Mouse (Mus musculus) stomach, postnatal 0 days (tissue): Measurements from ENCODE around the gene Olfr380. TPM values are rescaled to one million over a fixed set of nuclear protein-coding genes. Genes with fewer than 3 reads are reported as not detected.

ENCODE experiments used
- ATAC-seq: fragments of 200-750 bp; cut with Nextera tagmentation; 2 replicates; pipeline ENCODE4 v1.8.0; 2017; ENCODE audit not compliant: low FRiP score, low TSS enrichment
- DNase-seq: peaks from one replicate; pipeline ENCODE4 v3.0.0-alpha.2; 2016; ENCODE audit warnings: low spot score
- H3K27ac ChIP-seq: fragments of 300-500 bp; sonication (generic); replicated peaks from 2 replicates; pipeline ENCODE4 v1.5.1; 2014; ENCODE audit warnings: mild to moderate bottlenecking, control low read depth
- H3K27me3 ChIP-seq: fragments of 300-500 bp; sonication (generic); 2 replicates; pipeline ENCODE4 v1.6.1; 2014; ENCODE audit warnings: low read length; ENCODE audit not compliant: control insufficient read depth, insufficient read depth
- H3K36me3 ChIP-seq: fragments of 300-500 bp; sonication (generic); 2 replicates; pipeline ENCODE4 v1.6.1; 2014; ENCODE audit warnings: low read length, mixed read lengths; ENCODE audit not compliant: control insufficient read depth, insufficient read depth
- H3K4me1 ChIP-seq: fragments of 300-500 bp; sonication (generic); replicated peaks from 2 replicates; pipeline ENCODE4 v1.6.1; 2014; ENCODE audit warnings: antibody characterized with exemption; ENCODE audit not compliant: control insufficient read depth, insufficient read depth
- H3K4me2 ChIP-seq: fragments of 300-500 bp; sonication (generic); replicated peaks from 2 replicates; pipeline ENCODE4 v1.6.1; 2014; ENCODE audit warnings: low read depth, mild to moderate bottlenecking, control low read depth, moderate library complexity
- H3K4me3 ChIP-seq: fragments of 300-500 bp; sonication (generic); 2 replicates; pipeline ENCODE4 v1.5.1; 2014; ENCODE audit warnings: low read depth, low read length, control low read depth
- H3K9ac ChIP-seq: fragments of 300-500 bp; sonication (generic); 2 replicates; pipeline ENCODE4 v1.6.1; 2014; ENCODE audit warnings: mild to moderate bottlenecking, low read length, control low read depth, mixed read lengths
- H3K9me3 ChIP-seq: fragments of 300-500 bp; sonication (generic); 2 replicates; pipeline ENCODE4 v1.6.1; 2016; ENCODE audit warnings: low read length; ENCODE audit not compliant: control insufficient read depth
- CTCF ChIP-seq: IDR thresholded peaks from 2 replicates; pipeline ENCODE4 v1.5.1; 2016; ENCODE audit warnings: antibody characterized with exemption, low read depth, mild to moderate bottlenecking, moderate library complexity
- EP300 ChIP-seq: optimal IDR thresholded peaks from 2 replicates; pipeline ENCODE3; 2016; ENCODE audit warnings: antibody characterized with exemption
- WGBS: fragments of 180-500 bp; shearing (Covaris S2); extraction: QIAGEN DNeasy Blood & Tissue Kit; methylation state at CpG from one replicate; pipeline ENCODE4 v1.1.7; 2014; 5-methylcytosine and 5-hydroxymethylcytosine counted together
- polyA plus RNA-seq: library from polyadenylated mRNA; unstranded; fragments of >200 nt; fragmentation: Nextera tagmentation; extraction: Ambion mirVana; gene quantifications from 2 replicates; pipeline ENCODE4 v1.2.1, GENCODE M21; 2015

The Olfr380 gene
- polyA plus RNA-seq, result not detected in 2 replicates

DNA sequence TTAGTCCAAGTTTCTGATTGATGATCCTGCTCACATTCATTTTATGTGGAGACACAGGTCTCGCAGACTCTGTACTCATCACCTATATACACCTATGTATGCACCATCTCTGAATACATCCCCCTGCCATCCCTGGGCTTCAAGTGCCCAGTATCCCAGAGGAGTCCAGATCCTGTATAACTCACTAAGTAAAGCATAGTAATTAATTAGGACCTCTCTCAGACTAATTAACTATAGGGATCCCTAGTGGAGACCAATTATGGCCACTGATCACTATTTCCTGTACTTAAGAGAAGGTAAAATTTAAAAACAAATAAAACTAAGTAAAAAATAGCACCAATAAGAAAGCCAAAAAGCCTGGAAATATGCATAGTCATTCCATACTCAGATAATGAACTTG lies at the start of gene Olfr380:
Gene Olfr380, minus strand, starts transcription at position 101 of the 400 bp plus-strand sequence.
- H3K9me3 ChIP-seq, result no peaks in the 10 kb centered on the region
- TF ChIP-seq EP300, result no peak
- TF ChIP-seq CTCF, result no peak
- no peak within 1 kb of the TSS for H3K27ac ChIP-seq
- no peaks in the 10 kb centered on the region for H3K4me1 ChIP-seq
- H3K9ac ChIP-seq, result no peak within 1 kb of the TSS
- ATAC-seq (no peak), DNase-seq (no peak)
- no peak within 1 kb of the TSS for H3K4me2 ChIP-seq
- H3K27me3 ChIP-seq, result no peaks in the 10 kb centered on the region
- 88% methylated on average over 1 of the region's 1 CpGs for WGBS
- no peak within 1 kb of the TSS for H3K4me3 ChIP-seq
- no peaks in the 10 kb centered on the region for H3K36me3 ChIP-seq

GRCm38 (mm10) chr11:73491503-73491902 lies 34.2 kb upstream of the Olfr380 start, which contains the start of gene Olfr381:
Olfr381 (minus strand) TSS chr11:73491603.
- no peak for ATAC-seq
- H3K27me3 ChIP-seq, result no peaks in the 10 kb centered on the region
- no peaks in the 10 kb centered on the region for H3K36me3 ChIP-seq
- TF ChIP-seq CTCF, result no peak
- no peak for TF ChIP-seq EP300
- H3K27ac ChIP-seq, result no peak within 1 kb of the TSS
- DNase-seq, result no peak
- no peak within 1 kb of the TSS for H3K4me3 ChIP-seq
- H3K4me1 ChIP-seq, result no peaks in the 10 kb centered on the region
- no peak within 1 kb of the TSS for H3K9ac ChIP-seq
- H3K4me2 ChIP-seq, result no peak within 1 kb of the TSS
- H3K9me3 ChIP-seq, result no peaks in the 10 kb centered on the region

DNA sequence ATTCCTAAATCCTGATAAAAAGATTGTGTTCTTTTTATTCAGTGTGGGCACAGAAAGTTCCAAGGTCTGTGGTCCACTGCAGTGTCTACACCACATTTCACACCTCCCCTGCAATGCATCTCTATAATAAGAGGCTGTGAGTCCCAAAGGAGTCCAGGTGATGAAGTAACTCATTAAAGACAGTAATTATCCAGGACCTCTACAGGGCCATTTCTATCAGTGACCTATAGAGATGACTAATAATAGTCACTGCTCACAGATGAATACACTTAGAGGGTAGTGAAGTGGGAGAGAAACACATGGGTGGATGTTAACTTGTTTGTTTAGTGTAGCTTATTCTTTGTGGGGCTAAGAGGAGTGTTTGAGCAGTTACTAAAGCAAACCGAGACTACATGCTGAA lies 28.9 kb downstream of the Olfr380 start, which contains the start of gene Olfr378:
Gene Olfr378, minus strand, starts transcription at position 101 of the 400 bp plus-strand sequence.
- Histone ChIP-seq H3K27me3 (no peaks in the 10 kb centered on the region), H3K4me1 (no peaks in the 10 kb centered on the region), H3K36me3 (no peaks in the 10 kb centered on the region), H3K27ac (no peak within 1 kb of the TSS), H3K9me3 (no peaks in the 10 kb centered on the region), H3K4me2 (no peak within 1 kb of the TSS), H3K9ac (no peak within 1 kb of the TSS), H3K4me3 (no peak within 1 kb of the TSS)
- TF ChIP-seq CTCF, result no peak
- TF ChIP-seq EP300, result no peak
- WGBS, result 84% methylated on average over 1 of the region's 1 CpGs
- DNase-seq, result no peak
- ATAC-seq, result no peak

Other genes starting within 250 kb of the Olfr380 start
- 0.02 and 0.08 TPM in 2 replicates for gene Trpv1, start 223.2 kb downstream of the Olfr380 start, polyA plus RNA-seq
- gene Trpv3, start 190.1 kb downstream of the Olfr380 start, polyA plus RNA-seq, result 0.57 and 0.61 TPM in 2 replicates
- gene Aspa, start 127.9 kb downstream of the Olfr380 start, polyA plus RNA-seq, result 2.7 and 3.3 TPM in 2 replicates
- not detected in 2 replicates for gene Gm49340, start 127.8 kb downstream of the Olfr380 start, polyA plus RNA-seq
- gene Spata22, start 127.8 kb downstream of the Olfr380 start, polyA plus RNA-seq, result 0.17 TPM in 1 of 2 replicates, not detected in the other
- 0.06 TPM in 1 of 2 replicates, not detected in the other for gene Olfr20, start 106.7 kb downstream of the Olfr380 start, polyA plus RNA-seq
- not detected in 2 replicates for gene Olfr376, start 86.3 kb downstream of the Olfr380 start, polyA plus RNA-seq
- gene Olfr1, start 57.9 kb downstream of the Olfr380 start, polyA plus RNA-seq, result not detected in 2 replicates
- gene Olfr378, start 29.0 kb downstream of the Olfr380 start, polyA plus RNA-seq, result not detected in 2 replicates
- not detected in 2 replicates for gene Olfr381, start 34.1 kb upstream of the Olfr380 start, polyA plus RNA-seq
- gene Olfr382, start 59.7 kb upstream of the Olfr380 start, polyA plus RNA-seq, result not detected in 2 replicates
- gene Olfr385, start 135.5 kb upstream of the Olfr380 start, polyA plus RNA-seq, result not detected in 2 replicates
- not detected in 2 replicates for gene Olfr384, start 141.1 kb upstream of the Olfr380 start, polyA plus RNA-seq
- gene Zfp735, start 231.3 kb upstream of the Olfr380 start, polyA plus RNA-seq, result not detected in 2 replicates